Mouse (Mus musculus): ENCODE results near the gene Abca4.
"Not testable (repeated sequence)": the region's sequence is repeated elsewhere in the genome, so short reads cannot be mapped to it uniquely, and the experiment has no call there.

The Abca4 gene

DNA sequence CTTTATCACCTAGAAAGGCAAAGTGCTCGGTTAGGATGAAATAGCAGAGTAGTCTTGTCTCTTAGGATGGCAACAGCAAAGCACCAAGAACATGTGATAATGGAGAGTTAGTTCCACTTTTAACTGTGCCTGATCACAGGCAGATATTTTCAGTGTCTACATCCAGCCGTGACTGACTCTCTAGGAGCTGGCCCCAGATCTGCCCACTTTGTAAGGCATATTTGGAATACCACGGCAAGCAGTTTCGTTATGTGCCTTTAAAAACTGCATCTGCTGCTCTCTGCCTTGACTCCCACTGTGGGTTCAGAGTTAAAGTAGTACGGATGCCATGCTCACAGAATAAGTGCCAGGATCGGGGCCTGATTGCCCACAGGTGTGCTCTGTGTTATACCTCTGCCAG, 182.7 kb downstream of the Abca4 start:
- not testable (repeated sequence) for DNase-seq

Data from lung, postnatal 36 days (tissue).